Mouse (Mus musculus) heart, embryonic 14.5 days (tissue): ENCODE measurements around the gene Cadps. TPM values are rescaled to one million over a fixed set of nuclear protein-coding genes. Genes with fewer than 3 reads are reported as not detected.

Experiments used
- ATAC-seq: fragments of 200-750 bp; cut with Nextera tagmentation; 2 replicates; pipeline ENCODE4 v1.8.0; 2017; ENCODE audit warnings: low read depth, moderate TSS enrichment; ENCODE audit not compliant: insufficient number of reproducible peaks, insufficient read depth, low FRiP score
- H3K27ac ChIP-seq, 2 experiments: fragments of 200-500 bp in 1 of 2; fragments of 300-500 bp in 1 of 2; sonication (generic) in 1 of 2; replicated peaks in 1 of 2; 2 replicates each; pipeline ENCODE4 v1.5.1; 2012 to 2014; ENCODE audit warnings: low read depth in 2 of 2, low read length in 2 of 2, control low read depth in 1 of 2, mild to moderate bottlenecking in 1 of 2, mixed read lengths in 1 of 2; ENCODE audit not compliant: control insufficient read depth in 1 of 2, insufficient read depth in 1 of 2
- H3K27me3 ChIP-seq: fragments of 300-500 bp; sonication (generic); 2 replicates; pipeline ENCODE4 v1.6.1; 2014; ENCODE audit warnings: mild to moderate bottlenecking, low read length, control low read depth; ENCODE audit not compliant: control insufficient read depth, insufficient read depth
- H3K36me3 ChIP-seq: fragments of 300-500 bp; sonication (generic); 2 replicates; pipeline ENCODE4 v1.6.1; 2014; ENCODE audit warnings: mild to moderate bottlenecking, control low read depth, low read length, mixed read lengths; ENCODE audit not compliant: control insufficient read depth, insufficient read depth
- H3K4me1 ChIP-seq, 2 experiments: fragments of 200-500 bp in 1 of 2; fragments of 300-500 bp in 1 of 2; sonication (generic) in 1 of 2; 2 replicates each; pipeline ENCODE4 v1.6.1; 2012 to 2014; ENCODE audit warnings: low read length in 2 of 2, control low read depth in 1 of 2, mixed read lengths in 1 of 2; ENCODE audit not compliant: control insufficient read depth in 2 of 2, insufficient read depth in 2 of 2
- H3K4me2 ChIP-seq: fragments of 300-500 bp; sonication (generic); 2 replicates; pipeline ENCODE4 v1.6.1; 2014; ENCODE audit warnings: mild to moderate bottlenecking, low read length
- H3K4me3 ChIP-seq, 2 experiments: fragments of 200-500 bp in 1 of 2; fragments of 300-500 bp in 1 of 2; sonication (generic) in 1 of 2; 2 replicates each; pipeline ENCODE4 v1.5.1; 2012 to 2014; ENCODE audit warnings: low read length in 2 of 2, mild to moderate bottlenecking in 2 of 2, control low read depth in 1 of 2, low read depth in 1 of 2, moderate library complexity in 1 of 2; ENCODE audit not compliant: control insufficient read depth in 1 of 2, insufficient read depth in 1 of 2
- H3K9ac ChIP-seq: fragments of 300-500 bp; sonication (generic); 2 replicates; pipeline ENCODE4 v1.6.1; 2014; ENCODE audit warnings: mild to moderate bottlenecking, low read length
- H3K9me3 ChIP-seq: fragments of 300-500 bp; sonication (generic); 2 replicates; pipeline ENCODE4 v1.6.1; 2016; ENCODE audit warnings: low read length, control low read depth; ENCODE audit not compliant: control insufficient read depth
- WGBS: fragments of 180-500 bp; shearing (Covaris S2); extraction: QIAGEN DNeasy Blood & Tissue Kit; methylation state at CpG from one replicate; pipeline ENCODE4 v1.1.7; 2014; 5-methylcytosine and 5-hydroxymethylcytosine counted together
- polyA plus RNA-seq: library from polyadenylated mRNA; unstranded; fragments of >200 nt; fragmentation: Nextera tagmentation; extraction: Ambion mirVana; gene quantifications from 2 replicates; pipeline ENCODE4 v1.2.1, GENCODE M21; 2014

Cadps gene
- polyA plus RNA-seq, 1 experiment from 2014 or later = 1.5 TPM

- ATAC-seq = no peak
- peaks cover 89% of the 10 kb centered on the region for H3K27me3 ChIP-seq
- peaks cover 0 to 5% of the 10 kb centered on the region in 2 experiments; a peak in 2 of 4 replicates for H3K4me1 ChIP-seq
- WGBS = 4% methylated on average over 16 of the region's 16 CpGs
- no peak overlapping the region for H3K4me2 ChIP-seq
- no peak overlapping the region for H3K4me3 ChIP-seq
- H3K36me3 ChIP-seq = no peaks in the 10 kb centered on the region
- H3K9me3 ChIP-seq = no peaks in the 10 kb centered on the region
- no peak overlapping the region for H3K27ac ChIP-seq
- no peak overlapping the region for H3K9ac ChIP-seq
These were observed 484.7 kb downstream of the Cadps start for GRCm38 (mm10) chr14:12337998-12338809.

- peaks cover 82% of the 10 kb centered on the region for H3K27me3 ChIP-seq
- WGBS = 13% methylated on average over 8 of the region's 8 CpGs
- no peaks in the 10 kb centered on the region for H3K9me3 ChIP-seq
- no peak overlapping the region for H3K4me3 ChIP-seq
- H3K4me2 ChIP-seq = no peak overlapping the region
- ATAC-seq = no peak
- no peaks in the 10 kb centered on the region for H3K36me3 ChIP-seq
- no peak overlapping the region for H3K27ac ChIP-seq
- H3K9ac ChIP-seq = no peak overlapping the region
- H3K4me1 ChIP-seq = peaks cover 0 to 5% of the 10 kb centered on the region in 2 experiments; a peak in 2 of 4 replicates
These were observed 485.4 kb downstream of the Cadps start for GRCm38 (mm10) chr14:12337421-12337997.

GRCm38 (mm10) chr14:12334925-12335324 is 488.0 kb downstream of the Cadps start:
- no peaks in the 10 kb centered on the region for H3K9me3 ChIP-seq
- H3K27ac ChIP-seq = no peak overlapping the region
- no peak overlapping the region for H3K9ac ChIP-seq
- no peak overlapping the region for H3K4me3 ChIP-seq
- no peaks in the 10 kb centered on the region for H3K36me3 ChIP-seq
- no peaks in the 10 kb centered on the region for H3K4me1 ChIP-seq
- H3K27me3 ChIP-seq = peaks cover 56% of the 10 kb centered on the region
- H3K4me2 ChIP-seq = no peak overlapping the region
- 34% methylated on average over 7 of the region's 7 CpGs for WGBS
- ATAC-seq = no peak

GRCm38 (mm10) chr14:12333622-12334021 is 489.3 kb downstream of the Cadps start:
- H3K9me3 ChIP-seq = no peaks in the 10 kb centered on the region
- H3K4me2 ChIP-seq = no peak overlapping the region
- peaks cover 46% of the 10 kb centered on the region for H3K27me3 ChIP-seq
- no peak overlapping the region for H3K9ac ChIP-seq
- H3K36me3 ChIP-seq = no peaks in the 10 kb centered on the region
- no peak overlapping the region for H3K4me3 ChIP-seq
- ATAC-seq = no peak
- no peak overlapping the region for H3K27ac ChIP-seq
- 72% methylated on average over 7 of the region's 7 CpGs for WGBS
- H3K4me1 ChIP-seq = no peaks in the 10 kb centered on the region
